Mouse (Mus musculus): ENCODE data around the gene Gm20388.

Gene Gm20388

DNA sequence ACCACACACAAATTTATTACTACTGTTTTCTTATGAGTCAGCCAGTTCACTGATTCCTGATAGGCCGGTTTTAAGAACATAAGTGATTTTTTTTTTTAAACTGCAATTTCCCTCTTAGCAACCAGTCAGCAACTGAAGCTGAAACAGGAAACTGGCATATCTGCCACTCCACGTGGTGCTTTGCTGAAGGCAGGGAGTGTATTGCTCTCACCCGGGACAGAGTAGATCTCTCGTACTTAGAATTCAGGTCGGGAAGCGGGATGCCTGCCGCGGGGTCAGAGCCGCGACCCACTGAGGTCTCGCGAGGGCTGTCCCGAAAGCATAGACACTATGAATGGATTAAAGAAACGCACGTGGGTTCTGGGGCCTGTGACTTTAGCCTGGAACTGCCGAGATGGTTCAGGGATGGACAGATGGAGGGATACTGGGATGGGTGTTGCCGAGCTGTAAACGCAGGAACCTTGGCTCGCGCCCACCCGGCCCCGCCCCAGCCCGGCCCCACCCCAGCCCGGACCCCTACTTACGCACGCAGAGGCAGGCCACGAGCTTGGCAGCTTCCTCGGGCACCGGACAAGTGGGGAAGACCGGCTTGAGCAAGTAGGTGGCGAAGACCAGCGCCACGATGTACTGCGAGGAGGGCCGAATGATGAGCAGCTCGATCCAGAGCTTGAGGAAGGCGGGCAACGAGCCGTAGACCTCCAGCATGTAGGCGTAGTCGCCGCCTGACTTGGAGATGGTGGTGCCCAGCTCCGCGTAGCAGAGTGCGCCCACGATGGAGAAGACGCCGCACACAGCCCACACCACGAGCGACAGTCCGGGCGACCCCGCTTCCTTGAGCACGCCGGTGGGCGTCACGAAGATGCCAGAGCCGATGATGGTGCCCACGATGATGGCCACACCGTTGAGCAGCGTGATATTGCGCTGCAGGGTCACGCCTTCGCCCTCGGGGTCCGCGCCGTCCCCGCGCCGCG lies 1996.2 kb downstream of the Gm20388 start:
- DNase-seq (ENCODE audit: low read depth, low spot score) = no peak

DNA sequence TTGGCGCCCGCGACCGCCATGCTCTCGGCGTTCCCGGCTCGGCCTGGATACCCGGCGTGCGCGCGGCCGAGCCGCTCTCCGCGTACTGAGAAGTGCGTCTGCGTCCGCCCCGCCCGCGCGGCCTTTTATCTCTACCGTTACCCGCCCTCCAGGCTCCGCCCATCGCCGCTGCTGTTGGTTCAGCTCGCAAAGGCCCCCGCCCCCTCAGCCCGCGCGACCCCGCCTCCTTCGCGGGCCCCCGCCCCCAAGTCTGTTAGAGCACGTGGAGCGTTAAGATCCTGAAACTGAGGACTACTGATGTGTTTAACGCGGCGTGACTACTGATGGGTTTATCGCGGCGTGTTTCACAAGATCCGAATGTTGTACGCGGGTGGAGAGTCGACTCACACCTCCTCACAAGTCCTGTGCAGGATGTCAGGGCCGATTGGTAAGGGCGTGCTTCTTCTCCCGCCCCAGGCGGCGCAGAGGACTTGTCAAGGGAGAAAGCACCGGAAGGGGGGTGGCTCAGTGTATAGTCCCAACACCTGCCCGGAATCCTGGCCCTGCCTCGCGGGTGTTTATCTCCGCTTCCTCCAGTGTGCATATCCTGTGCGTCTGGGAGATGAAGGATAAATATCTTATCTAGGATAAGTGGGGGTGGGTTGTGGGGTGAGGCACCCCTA lies 1997.1 kb downstream of the Gm20388 start, which contains the start of gene Slc7a5:
TSS of gene Slc7a5 (minus strand) at position 108 of the 662 bp plus-strand sequence.
- DNase-seq (ENCODE audit: low read depth, low spot score) = peak; percentile 93

DNA sequence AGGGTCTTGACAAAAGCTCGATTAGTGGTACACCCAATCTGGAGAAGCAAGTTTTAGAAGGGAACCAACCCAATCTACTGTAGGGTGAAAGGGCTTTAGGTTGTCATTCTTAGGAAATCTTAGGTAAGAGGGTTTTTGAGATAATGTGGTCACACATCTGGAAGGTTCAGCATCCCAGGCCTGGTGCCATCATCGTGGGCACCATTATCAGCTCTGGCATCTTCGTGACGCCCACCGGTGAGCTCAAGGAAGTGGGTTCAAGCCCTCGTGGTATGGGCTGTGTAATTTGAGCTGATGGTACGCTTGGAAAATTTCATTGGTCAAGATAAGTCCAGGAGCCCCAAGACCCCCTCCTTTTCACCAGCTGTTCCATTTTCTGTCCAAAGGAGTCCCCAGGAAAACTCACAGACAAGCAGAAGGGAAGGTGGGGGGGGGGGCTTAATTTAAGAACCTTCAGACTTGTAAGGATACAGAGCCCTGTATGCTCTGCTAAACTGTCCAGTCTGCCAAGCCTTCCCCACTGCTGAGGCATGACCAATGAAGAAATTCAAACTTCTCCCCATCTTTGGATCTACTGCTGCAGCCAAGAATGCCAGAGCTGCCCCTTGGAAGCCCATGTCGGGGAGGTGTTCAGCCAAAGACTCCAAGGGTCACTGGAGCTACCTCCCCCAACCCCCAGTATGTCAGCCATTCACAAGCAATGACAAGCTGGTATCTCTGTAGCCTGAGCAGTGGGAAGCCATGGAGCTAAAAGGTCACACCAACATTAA lies 1997.9 kb downstream of the Gm20388 start:
- DNase-seq (ENCODE audit: low read depth, low spot score) = no peak

DNA sequence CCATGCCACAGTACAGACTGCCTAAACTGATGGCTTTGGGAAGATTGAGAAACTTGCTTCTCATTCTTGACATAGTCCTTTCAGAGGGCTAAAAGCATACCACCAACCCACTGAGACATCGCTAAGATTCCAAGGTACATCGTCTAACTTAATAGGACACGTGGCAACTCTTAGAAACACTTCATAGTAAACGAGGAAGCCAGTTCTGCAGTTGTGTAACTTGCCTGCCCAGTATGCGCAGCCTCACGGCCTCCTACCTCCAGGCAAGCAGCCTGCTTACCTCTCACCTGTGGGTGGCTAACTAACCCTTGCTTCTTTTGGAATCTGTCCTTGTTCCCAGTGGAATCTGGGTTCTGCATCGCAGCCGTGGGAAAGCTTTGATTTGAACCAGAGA lies 1998.5 kb downstream of the Gm20388 start:
- no peak for DNase-seq (ENCODE audit: low read depth, low spot score)

DNA sequence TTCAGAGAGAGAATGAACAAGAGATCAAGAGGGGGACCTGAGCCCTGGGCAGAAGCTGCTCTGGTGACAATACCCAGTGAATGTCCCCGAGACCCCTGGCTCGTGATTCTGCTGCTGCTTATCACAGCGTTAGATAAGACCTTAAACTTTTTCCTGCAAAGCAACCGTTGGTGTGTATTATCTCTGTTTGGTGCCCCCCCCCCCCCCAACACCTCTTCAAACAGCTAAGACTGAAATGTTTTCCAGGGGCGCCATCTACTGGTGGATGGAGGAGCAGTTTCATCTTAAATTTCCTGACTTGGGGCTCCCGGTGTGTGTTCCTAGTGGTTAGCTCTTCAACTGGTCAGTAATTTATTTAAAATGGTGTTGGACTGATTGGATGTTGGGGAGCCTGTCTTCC lies 1999.0 kb downstream of the Gm20388 start:
- DNase-seq (ENCODE audit: low read depth, low spot score) = peak; percentile 79

DNA sequence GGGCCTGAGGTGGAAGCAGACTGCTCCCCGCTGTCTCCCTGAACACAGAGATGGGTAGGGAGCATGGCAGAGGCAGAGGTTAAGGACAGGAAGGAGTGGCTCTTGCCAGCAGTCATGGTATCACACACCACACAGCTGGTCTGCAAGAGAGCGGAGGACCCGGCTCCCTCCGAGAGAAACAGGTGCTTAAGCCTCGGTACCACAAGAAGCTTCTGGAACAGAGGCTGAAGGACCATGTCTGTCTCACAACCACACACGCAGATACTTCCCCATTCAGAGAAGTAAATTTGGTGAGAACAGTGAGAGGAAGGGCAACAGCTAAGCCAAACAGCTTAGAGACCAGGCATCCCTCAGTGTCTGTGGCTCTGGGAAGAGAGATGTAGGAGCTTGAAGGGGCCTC lies 2000.8 kb downstream of the Gm20388 start:
- no peak for DNase-seq (ENCODE audit: low read depth, low spot score)

DNA sequence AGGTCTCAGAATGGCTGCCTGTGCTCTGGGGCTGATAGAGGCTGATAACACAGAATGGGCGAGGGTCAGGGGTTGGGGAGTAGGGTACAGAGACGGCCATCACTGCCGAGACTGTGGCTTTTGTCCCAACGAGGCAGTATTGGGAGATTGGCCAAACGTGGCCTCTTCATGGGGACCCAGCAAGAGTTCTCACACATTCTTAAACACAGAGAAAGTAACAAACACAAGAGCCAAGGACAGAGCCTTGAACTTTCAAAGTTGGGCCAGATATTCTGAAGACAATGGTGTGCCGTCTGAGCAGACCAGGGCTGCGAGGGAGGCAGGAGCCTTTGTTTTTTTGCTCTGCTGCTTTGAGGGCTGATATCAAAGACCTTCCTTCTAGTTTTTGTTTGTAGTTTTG lies 2001.3 kb downstream of the Gm20388 start:
- no peak for DNase-seq (ENCODE audit: low read depth, low spot score)

DNA sequence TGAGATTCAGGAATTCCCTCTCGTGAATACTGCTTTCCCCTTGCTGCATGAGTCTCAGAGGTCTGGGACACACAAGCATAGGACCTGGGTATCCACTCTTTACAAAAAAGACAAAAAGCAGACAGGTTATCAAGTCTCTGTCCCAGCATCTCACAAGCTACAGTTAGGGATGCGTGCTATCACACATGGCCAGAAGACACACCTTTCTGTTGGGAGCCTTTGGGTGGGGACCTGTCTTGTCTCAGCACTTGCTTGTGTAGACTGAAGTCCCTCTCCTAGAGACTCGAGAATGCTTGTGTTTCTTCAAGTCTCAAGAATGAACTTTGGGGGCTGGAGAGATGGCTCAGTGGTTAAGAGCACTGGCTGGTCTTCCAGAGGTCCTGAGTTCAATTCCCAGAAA lies 2002.2 kb downstream of the Gm20388 start:
- DNase-seq (ENCODE audit: low read depth, low spot score) = no peak

DNA sequence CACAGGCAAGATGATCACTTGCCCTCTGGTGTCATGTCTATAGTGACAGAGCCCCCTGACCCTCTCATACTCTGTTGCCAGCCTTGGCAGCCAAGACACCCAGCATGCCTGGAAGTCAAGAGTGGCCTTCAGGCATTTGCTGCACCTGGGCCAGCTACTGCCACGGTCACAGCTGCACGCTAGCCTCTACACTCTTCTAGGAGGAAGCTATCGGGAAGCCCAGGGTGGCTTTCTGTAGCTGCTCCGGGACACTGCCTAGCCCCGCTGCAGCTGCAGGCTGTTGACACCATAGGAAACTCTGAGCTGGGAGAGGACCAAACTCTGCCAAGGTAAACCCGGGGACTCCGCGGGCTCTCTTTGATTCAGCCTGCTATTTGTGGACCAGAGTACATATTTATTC lies 2002.7 kb downstream of the Gm20388 start:
- DNase-seq (ENCODE audit: low read depth, low spot score) = no peak

DNA sequence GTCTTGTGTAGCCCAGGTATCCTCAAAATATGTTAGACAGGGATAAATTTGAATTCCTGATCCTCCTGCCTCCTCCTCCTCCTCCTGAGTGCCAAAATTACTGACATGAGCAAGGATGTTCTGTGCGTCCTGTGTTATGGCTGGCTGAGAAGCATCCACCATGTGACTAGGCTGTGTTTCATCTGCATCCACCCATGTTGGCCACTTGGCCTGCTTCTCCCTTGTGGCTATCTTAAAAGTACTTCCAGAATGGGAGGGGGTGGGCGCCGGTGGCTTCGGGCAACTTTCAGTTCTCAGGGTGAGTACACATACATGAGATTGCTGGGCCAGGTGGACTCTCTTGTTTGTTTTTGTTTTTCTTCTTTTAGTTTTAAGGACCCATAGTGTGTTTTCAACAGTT lies 2008.5 kb downstream of the Gm20388 start:
- DNase-seq (ENCODE audit: low read depth, low spot score) = no peak

DNA sequence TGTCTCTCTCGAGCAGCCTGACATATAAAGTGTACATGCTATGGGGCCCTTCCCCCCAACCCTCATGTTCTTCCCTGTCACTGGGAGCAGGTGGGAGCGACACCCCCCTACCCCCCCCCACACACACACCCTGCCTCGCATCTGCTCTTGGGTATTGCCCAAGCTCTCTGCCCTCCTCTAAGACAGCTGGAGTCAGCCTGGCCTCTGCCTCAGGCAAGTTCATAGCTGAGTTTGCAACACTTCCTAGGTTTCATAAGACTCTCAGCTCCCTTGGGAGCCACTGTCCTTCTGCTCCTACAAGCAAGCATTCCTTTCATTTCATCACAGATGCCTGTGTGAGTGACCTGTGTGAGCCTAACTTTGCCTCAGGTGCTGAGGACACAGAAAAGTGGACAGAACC lies 2009.1 kb downstream of the Gm20388 start:
- no peak for DNase-seq (ENCODE audit: low read depth, low spot score)

DNA sequence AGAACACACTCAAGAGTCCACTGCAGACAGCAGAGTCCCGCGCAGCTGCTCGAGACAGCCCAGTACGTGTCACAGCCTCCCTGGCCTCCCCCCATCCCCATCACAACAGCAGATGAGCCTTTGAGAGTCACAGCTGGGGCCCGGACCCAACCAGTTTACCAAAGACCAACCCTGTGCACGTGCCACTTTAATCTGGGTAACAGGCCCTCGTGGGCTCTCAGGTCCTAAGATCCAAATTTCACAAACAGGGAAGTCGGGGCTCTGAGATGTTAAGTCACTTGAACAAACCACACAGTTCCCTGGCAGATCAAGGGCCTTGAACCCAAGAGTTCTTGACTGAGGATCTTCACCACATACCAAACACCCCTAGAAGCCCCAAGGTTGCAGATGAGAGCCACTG lies 2010.9 kb downstream of the Gm20388 start:
- no peak for DNase-seq (ENCODE audit: low read depth, low spot score)

DNA sequence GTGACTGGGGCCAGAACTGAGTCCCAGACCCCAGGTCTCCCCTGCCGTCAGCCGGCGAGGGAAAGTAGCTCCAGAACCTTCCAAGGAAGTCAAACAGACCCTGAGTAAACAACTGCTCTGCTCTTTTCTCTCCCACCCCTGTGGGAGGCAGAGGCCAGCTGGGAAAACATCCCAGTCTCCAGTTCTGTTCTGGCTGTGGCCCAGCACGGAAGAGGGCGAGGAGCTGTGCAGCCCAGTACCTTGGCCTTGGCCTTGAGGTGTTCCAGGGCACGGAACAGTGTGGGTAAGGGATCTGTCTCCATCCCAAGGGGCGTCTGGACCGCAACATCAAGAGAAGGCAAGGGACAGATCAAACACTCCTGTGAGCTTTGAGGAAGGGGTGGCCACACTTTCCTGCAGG lies 2011.5 kb downstream of the Gm20388 start:
- no peak for DNase-seq (ENCODE audit: low read depth, low spot score)

DNA sequence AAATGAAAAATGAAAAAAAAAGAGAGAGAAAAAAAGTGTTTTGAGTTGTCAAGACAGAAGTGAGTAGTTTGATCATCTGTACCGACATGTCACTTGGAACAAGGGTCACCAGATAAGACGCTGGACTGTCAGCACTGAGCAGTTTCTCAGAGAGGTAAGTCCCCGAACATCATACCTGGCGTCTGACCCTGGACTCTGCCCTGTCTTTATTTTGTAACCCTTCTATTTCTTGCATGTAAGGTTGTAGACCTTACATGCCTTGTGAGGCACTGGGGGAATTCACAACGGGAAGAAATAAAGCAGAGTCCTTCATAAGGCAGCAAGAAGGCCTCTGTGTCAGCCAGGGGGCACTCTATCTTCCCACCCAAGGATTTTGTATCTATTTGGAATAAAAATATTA lies 2014.0 kb downstream of the Gm20388 start:
- DNase-seq (ENCODE audit: low read depth, low spot score) = no peak

DNA sequence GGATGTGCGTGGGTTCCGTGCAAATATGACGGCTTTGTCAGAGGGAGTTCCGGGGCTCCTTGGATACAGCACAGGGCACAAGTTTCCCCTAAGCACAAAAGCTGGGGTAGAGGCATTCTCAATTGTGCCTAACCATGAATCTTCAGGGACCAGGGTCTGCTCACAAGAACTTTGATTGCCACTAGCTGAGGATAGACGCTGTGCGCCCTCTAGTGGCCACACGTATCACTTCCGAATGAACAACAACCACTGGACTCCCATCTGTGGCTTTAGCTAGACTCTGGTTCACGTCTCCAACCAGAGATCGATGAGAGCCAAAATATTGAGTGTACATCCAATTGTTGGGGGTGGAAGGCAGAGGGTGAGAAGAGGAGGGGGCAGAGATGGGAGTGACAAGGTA lies 2015.0 kb downstream of the Gm20388 start:
- peak; percentile 76 for DNase-seq (ENCODE audit: low read depth, low spot score)

DNA sequence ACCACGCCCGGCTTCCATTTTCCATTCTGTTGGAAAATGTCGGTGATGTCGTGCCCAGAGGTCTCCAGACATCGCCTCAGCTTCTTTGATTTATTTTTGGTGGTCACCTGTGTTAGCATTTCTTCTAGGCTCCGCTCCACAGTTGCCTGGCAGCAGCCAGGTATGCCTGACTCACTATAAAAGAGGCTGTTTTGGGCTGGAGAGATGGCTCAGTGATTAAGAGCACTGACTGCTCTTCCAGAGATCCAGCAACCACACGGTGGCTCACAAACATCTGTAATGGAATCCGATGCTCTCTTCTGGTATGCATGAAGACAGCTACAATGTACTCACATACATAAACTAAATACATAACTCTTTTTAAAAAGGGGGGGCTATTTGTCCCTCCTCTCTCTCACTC lies 2015.6 kb downstream of the Gm20388 start:
- no peak for DNase-seq (ENCODE audit: low read depth, low spot score)

DNA sequence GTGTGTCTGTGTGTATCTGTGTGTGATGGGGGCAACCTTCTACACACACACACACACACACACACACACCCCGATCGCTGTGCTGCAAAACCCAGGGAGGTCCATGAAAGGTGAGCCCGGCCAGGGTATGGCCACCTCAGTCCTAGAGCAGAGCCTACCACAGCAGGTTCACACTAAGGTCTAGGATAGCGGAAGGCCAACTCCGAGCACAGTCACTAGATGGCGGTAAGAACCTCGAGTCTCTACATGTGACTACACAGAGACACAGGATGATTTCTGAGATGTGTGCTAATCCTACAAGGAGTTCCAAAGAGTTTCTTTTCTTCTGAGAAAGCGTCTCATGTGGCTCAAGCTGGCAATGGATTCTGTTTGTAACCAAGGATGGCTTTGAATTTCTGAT lies 2016.7 kb downstream of the Gm20388 start:
- DNase-seq (ENCODE audit: low read depth, low spot score) = no peak

DNA sequence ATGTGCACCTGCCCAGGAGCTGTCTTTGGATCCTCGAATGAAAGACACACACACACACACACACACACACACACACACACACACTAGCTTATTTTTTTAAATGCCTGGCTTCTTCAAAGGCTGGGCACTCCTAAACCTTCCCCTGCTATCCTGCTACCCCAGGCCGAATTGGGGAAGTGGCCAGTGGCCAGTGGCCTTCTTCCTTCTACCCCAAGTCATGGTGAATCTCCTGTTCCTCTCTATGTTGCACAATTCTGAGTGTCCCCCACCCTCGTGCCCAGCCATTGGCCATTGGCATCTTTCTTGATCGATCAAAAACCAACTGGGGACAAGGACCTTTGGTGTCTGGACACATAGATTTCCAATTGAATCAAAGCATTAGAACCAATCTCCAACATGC lies 2019.4 kb downstream of the Gm20388 start:
- no peak for DNase-seq (ENCODE audit: low read depth, low spot score)

DNA sequence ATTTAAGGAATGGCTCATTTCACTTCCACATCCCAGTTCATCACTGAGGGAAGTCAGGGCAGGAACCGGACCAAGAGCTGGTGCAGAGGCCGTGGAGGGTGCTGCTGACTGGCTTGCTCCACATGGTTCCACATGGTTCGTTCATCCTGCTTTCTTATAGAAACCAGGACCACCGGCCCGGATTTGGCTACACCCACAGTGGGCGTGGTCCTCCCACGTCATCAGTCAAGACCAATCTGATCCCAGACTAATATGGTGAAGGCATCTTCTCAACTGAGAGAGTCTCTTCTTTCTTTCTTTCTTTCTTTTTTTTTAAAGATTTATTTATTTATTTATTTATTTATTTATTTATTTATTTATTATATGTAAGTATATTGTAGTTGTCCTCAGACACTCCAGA lies 2020.9 kb downstream of the Gm20388 start:
- no peak for DNase-seq (ENCODE audit: low read depth, low spot score)

DNA sequence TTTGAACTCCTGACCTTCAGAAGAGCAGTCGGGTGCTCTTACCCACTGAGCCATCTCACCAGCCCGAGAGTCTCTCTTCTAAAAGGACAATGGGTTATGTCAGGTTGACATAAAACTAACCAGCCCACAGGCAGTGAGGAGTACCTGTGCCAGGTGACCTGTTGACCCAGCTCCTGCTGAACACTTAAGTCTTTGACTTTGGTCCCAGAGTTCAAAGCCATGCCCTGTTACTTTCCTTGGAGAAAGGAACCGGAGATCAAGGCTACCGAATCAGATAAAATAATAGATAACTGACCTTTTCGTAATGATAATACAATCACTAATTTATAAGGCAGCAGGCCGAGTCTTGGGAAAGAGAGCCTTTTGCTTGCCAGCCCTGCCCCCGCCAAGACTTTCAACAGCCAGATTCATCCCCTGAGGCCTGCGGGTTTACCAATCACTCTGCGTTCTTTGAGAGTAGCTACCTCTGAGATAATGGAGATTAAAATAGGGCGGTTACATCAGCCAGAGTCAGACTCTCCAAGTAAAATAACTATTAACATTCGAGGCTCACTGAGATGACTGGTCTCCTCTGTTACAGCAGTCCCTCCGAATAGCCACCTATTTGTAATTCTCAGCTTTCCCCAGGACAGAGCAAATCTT lies 2021.5 kb downstream of the Gm20388 start:
- no peak for DNase-seq (ENCODE audit: low read depth, low spot score)

DNA sequence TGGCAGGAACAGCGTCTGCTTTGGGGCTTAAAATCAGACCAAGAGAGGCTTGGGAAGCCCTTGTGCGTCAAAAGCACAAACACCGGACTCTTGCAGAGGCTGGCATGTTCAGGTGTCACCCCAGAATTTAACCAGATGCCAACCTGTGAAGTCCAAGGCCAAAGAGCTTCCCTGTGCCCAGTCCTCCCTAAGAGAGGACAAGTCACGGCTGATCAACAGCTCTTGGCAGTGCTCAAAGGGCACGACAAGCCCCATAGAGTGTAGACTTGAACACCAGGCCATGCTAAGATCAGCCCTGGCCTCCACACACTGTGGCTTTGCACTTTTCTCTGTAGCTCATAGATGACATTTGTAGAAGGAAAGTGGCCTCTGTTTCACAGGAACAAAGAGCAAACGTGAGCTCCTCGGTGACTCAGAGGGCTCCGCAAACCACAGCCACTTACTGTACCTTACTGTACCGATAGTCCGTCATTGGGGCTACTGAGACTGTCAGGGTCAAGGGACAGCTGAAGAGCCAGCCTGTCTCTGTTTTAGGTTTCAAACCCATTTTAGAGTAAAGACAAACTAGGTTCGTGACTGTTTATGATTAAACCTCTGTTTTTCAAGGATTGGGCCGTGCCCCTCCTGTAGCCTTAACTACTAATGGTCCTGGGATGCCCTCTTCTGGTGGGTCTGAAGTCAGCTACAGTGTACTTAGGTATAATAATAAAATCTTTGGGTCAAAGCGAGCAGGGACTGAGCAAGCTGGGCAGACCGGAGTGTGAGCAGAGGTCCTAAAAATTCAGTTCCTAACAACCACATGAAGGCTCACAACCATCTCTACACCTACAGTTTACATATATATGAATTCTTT lies 2022.3 kb downstream of the Gm20388 start:
- DNase-seq (ENCODE audit: low read depth, low spot score) = no peak

Data from c-Kit-negative CD71-positive TER-119-positive erythroid progenitor cells, embryonic 14.5 days (primary cell).